Mouse (Mus musculus) 416B (cell line): ENCODE data around the gene Pde4d.

ENCODE experiments used
- DNase-seq: peaks from one replicate; pipeline ENCODE4 v3.0.0; 2011; ENCODE audit warnings: low read depth

The Pde4d gene

GRCm38 (mm10) chr13:109299511-109300250 is 849.9 kb downstream of the Pde4d start:
- no peak for DNase-seq

GRCm38 (mm10) chr13:109312542-109312941 is 862.8 kb downstream of the Pde4d start:
- DNase-seq: no peak

GRCm38 (mm10) chr13:109315608-109316007 is 865.9 kb downstream of the Pde4d start:
- peak; percentile 18 for DNase-seq

GRCm38 (mm10) chr13:109317644-109318043 is 867.9 kb downstream of the Pde4d start:
- DNase-seq: no peak

GRCm38 (mm10) chr13:109318434-109318998 is 868.8 kb downstream of the Pde4d start:
- DNase-seq: no peak

- DNase-seq: peak; percentile 64
Measured at GRCm38 (mm10) chr13:109326061-109326460, 876.3 kb downstream of the Pde4d start.

- DNase-seq: no peak
Measured at GRCm38 (mm10) chr13:109331563-109331962, 881.8 kb downstream of the Pde4d start.

GRCm38 (mm10) chr13:109341902-109342301 is 892.2 kb downstream of the Pde4d start:
- peak; percentile 71 for DNase-seq

- peak; percentile 75 for DNase-seq
Measured at GRCm38 (mm10) chr13:109342469-109342868, 892.7 kb downstream of the Pde4d start.

- peak; percentile 82 for DNase-seq
Measured at GRCm38 (mm10) chr13:109343596-109343995, 893.8 kb downstream of the Pde4d start.

GRCm38 (mm10) chr13:109347770-109348169 is 898.0 kb downstream of the Pde4d start:
- DNase-seq: no peak

- DNase-seq: peak; percentile 20
Measured at GRCm38 (mm10) chr13:109348316-109348715, 898.6 kb downstream of the Pde4d start.

GRCm38 (mm10) chr13:109350100-109350499 is 900.4 kb downstream of the Pde4d start:
- DNase-seq: peak; percentile 20

- DNase-seq: no peak
Measured at GRCm38 (mm10) chr13:109354017-109354416, 904.3 kb downstream of the Pde4d start.

- DNase-seq: peak; percentile 49
Measured at GRCm38 (mm10) chr13:109356252-109356651, 906.5 kb downstream of the Pde4d start.

- peak; percentile 52 for DNase-seq
Measured at GRCm38 (mm10) chr13:109359994-109360393, 910.2 kb downstream of the Pde4d start.

- DNase-seq: no peak
Measured at GRCm38 (mm10) chr13:109362340-109362739, 912.6 kb downstream of the Pde4d start.

- no peak for DNase-seq
Measured at GRCm38 (mm10) chr13:109374465-109374864, 924.7 kb downstream of the Pde4d start.

GRCm38 (mm10) chr13:109376681-109377080 is 926.9 kb downstream of the Pde4d start:
- no peak for DNase-seq

GRCm38 (mm10) chr13:109380149-109380548 is 930.4 kb downstream of the Pde4d start:
- DNase-seq: peak; percentile 26

- peak; percentile 60 for DNase-seq
Measured at GRCm38 (mm10) chr13:109388626-109389220, 939.0 kb downstream of the Pde4d start.

- no peak for DNase-seq
Measured at GRCm38 (mm10) chr13:109402396-109402795, 952.6 kb downstream of the Pde4d start.

GRCm38 (mm10) chr13:109402936-109403335 is 953.2 kb downstream of the Pde4d start:
- no peak for DNase-seq
